Mouse (Mus musculus): ENCODE measurements around the gene Pabpc1l. TPM values are rescaled to one million over a fixed set of nuclear protein-coding genes. Genes with fewer than 3 reads are reported as not detected.

Gene Pabpc1l
- polyA plus RNA-seq (2012; rRNA removed): 0.51 and 0.97 TPM in 2 replicates

DNA sequence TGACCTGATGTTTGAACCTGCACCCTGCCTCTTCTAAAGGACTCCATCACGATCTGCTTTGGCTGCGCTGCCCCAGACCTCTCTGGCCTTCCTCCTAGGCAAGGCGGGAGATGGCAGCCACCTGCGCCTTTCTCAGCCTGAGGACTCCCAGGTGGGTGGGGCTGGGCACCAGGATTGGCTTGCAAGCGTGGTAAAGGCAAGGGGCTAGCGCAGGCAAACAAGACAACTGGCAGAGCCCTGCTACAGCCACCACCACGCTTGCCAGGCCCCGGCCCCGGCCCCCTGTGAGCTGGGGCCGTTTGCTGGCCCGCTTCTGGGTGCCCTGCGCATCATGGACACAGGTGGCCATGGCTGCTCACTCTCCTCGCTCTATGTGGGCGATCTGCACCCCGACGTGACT lies at the start of gene Pabpc1l:
Gene Pabpc1l (plus strand): TSS at position 301 of the 400 bp plus-strand sequence.
- TF ChIP-seq POLR2A (IDR thresholded peaks at IDR 0.05; ENCODE audit: control insufficient read depth, extremely low read depth, insufficient read depth, low read length, poor library complexity) (no peak), CTCF (IDR thresholded peaks at IDR 0.05; ENCODE audit: borderline replicate concordance, control insufficient read depth, extremely low read depth, insufficient read depth, low read length, poor library complexity) (no peak)
- no peak within 1 kb of the TSS for H3K27ac ChIP-seq (ENCODE audit: control insufficient read depth, insufficient read depth, low read length)
- H3K36me3 ChIP-seq (ENCODE audit: control insufficient read depth, insufficient read depth, low read length): no peaks in the 10 kb centered on the region; the same call in 1 of the 2 replicates
- H3K27me3 ChIP-seq (ENCODE audit: control insufficient read depth, insufficient read depth, low read length): no peaks in the 10 kb centered on the region
- no peaks in the 10 kb centered on the region for H3K4me1 ChIP-seq (replicated peaks; ENCODE audit: control insufficient read depth, insufficient read depth, low read length)
- WGBS: 89% methylated on average over 16 of the region's 16 CpGs
- no peak for DNase-seq
- no peak within 1 kb of the TSS for H3K4me3 ChIP-seq (ENCODE audit: control insufficient read depth, insufficient read depth, low read length)

DNA sequence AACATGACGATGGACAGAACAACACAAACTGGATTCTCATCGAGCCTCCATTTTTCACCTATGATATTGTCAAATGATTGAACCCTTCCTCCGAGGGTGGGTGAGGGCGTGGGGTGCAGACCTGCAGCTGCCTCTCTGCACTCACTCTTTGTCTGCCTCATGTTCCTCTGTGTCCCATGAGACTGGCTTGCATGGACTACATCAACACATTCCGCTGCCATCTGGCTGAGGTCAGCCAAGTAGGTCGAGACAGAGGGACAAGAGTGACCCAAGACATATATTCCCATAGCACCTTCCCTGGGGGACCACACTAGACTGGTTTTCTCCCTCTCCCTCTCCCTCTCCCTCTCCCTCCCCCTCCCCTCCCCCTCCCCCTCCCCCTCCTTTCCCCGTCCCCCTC lies 48.8 kb upstream of the Pabpc1l start:
- Histone ChIP-seq H3K4me3 (ENCODE audit: control insufficient read depth, insufficient read depth, low read length) (no peak overlapping the region), H3K4me1 (replicated peaks; ENCODE audit: control insufficient read depth, insufficient read depth, low read length) (no peaks in the 10 kb centered on the region)
- no peak for DNase-seq

DNA sequence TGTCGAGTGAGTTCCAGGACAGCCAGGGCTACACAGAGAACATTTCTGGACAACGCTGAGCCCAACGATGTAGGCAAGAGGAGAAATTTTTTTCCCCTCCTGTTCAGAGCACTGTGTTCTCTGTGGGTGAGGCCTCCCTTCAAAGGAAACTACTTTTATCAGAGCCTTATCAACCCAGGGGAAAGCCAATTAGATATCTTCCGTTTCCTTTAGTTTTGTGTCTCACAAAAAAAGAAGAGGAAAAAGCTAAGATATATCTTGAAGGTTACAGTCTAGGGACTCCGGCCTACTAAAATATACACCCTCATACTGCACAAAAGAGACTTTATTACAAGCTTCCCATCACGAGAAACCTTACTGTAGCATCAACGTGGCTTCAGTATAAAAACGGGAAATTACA lies 38.0 kb upstream of the Pabpc1l start:
- no peak for DNase-seq
- Histone ChIP-seq H3K4me3 (ENCODE audit: control insufficient read depth, insufficient read depth, low read length) (no peak overlapping the region), H3K36me3 (ENCODE audit: control insufficient read depth, insufficient read depth, low read length) (no peaks in the 10 kb centered on the region), H3K27ac (ENCODE audit: control insufficient read depth, insufficient read depth, low read length) (no peak overlapping the region), H3K4me1 (replicated peaks; ENCODE audit: control insufficient read depth, insufficient read depth, low read length) (no peaks in the 10 kb centered on the region; the same call in 1 of the 2 replicates), H3K27me3 (ENCODE audit: control insufficient read depth, insufficient read depth, low read length) (no peaks in the 10 kb centered on the region)
- 72% methylated on average over 8 of the region's 8 CpGs for WGBS
- no peak for TF ChIP-seq CTCF (IDR thresholded peaks at IDR 0.05; ENCODE audit: borderline replicate concordance, control insufficient read depth, extremely low read depth, insufficient read depth, low read length, poor library complexity)
- no peak for TF ChIP-seq POLR2A (IDR thresholded peaks at IDR 0.05; ENCODE audit: control insufficient read depth, extremely low read depth, insufficient read depth, low read length, poor library complexity)

More for the DNA sequence above, 48.8 kb upstream of the Pabpc1l start:
- TF ChIP-seq POLR2A (IDR thresholded peaks at IDR 0.05; ENCODE audit: control insufficient read depth, extremely low read depth, insufficient read depth, low read length, poor library complexity) (no peak), CTCF (IDR thresholded peaks at IDR 0.05; ENCODE audit: borderline replicate concordance, control insufficient read depth, extremely low read depth, insufficient read depth, low read length, poor library complexity) (no peak)
- Histone ChIP-seq H3K36me3 (ENCODE audit: control insufficient read depth, insufficient read depth, low read length) (no peaks in the 10 kb centered on the region), H3K27me3 (ENCODE audit: control insufficient read depth, insufficient read depth, low read length) (no peaks in the 10 kb centered on the region), H3K27ac (ENCODE audit: control insufficient read depth, insufficient read depth, low read length) (no peak overlapping the region)
- WGBS: 95% methylated on average over 6 of the region's 7 CpGs

DNA sequence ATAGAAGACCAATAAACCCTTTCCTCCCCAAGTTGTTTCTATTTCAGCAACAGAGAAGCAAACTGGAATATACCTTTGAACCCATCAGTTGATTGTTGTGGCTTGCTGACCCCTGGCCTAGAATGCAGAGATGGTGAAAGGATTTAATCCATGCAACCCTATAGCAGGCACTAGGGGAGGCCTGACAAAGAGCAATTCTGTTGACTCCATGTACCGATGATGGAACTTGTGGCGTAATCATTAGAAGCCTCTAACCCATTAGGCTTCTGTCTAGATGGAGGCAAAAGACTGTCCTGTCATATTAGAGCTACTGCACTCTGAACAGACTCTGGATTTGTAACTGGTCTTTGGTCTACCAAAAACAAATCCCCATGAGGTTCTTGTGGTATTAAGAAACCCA lies 32.4 kb upstream of the Pabpc1l start:
- WGBS: 97% methylated on average over 2 of the region's 2 CpGs
- no peaks in the 10 kb centered on the region for H3K27me3 ChIP-seq (ENCODE audit: control insufficient read depth, insufficient read depth, low read length)
- H3K4me1 ChIP-seq (replicated peaks; ENCODE audit: control insufficient read depth, insufficient read depth, low read length): peaks cover 6% of the 10 kb centered on the region
- H3K27ac ChIP-seq (ENCODE audit: control insufficient read depth, insufficient read depth, low read length): no peak overlapping the region
- H3K4me3 ChIP-seq (ENCODE audit: control insufficient read depth, insufficient read depth, low read length): no peak overlapping the region
- TF ChIP-seq POLR2A (IDR thresholded peaks at IDR 0.05; ENCODE audit: control insufficient read depth, extremely low read depth, insufficient read depth, low read length, poor library complexity) (no peak), CTCF (IDR thresholded peaks at IDR 0.05; ENCODE audit: borderline replicate concordance, control insufficient read depth, extremely low read depth, insufficient read depth, low read length, poor library complexity) (no peak)
- no peak for DNase-seq
- no peaks in the 10 kb centered on the region for H3K36me3 ChIP-seq (ENCODE audit: control insufficient read depth, insufficient read depth, low read length)

DNA sequence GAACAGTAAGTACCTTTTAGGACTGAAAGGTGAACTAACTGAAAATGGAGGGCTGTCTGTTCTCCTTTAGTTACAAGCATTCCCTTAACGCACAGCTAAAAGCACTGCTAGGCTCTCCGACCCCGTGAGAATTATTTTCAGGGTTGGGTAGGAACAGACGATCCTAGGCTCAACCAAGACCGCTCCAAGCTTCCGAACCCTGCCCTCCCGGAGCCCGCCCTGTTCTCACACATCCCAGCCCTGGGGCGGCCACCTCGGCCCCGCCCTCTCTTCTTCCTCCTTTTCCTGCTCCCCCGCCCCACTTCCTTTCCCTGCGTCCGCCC lies 30.6 kb upstream of the Pabpc1l start, which contains the start of gene Ywhab:
Gene Ywhab (plus strand): TSS at position 307 of the 323 bp plus-strand sequence.
- H3K4me3 ChIP-seq (ENCODE audit: control insufficient read depth, insufficient read depth, low read length): peak within 1 kb of the TSS; percentile 82
- under 1% methylated on average over 14 of the region's 14 CpGs for WGBS
- H3K36me3 ChIP-seq (ENCODE audit: control insufficient read depth, insufficient read depth, low read length): no peaks in the 10 kb centered on the region
- H3K4me1 ChIP-seq (replicated peaks; ENCODE audit: control insufficient read depth, insufficient read depth, low read length): peaks cover 6% of the 10 kb centered on the region
- peak within 1 kb of the TSS; percentile 59 for H3K27ac ChIP-seq (ENCODE audit: control insufficient read depth, insufficient read depth, low read length)
- TF ChIP-seq POLR2A (IDR thresholded peaks at IDR 0.05; ENCODE audit: control insufficient read depth, extremely low read depth, insufficient read depth, low read length, poor library complexity) (no peak), CTCF (IDR thresholded peaks at IDR 0.05; ENCODE audit: borderline replicate concordance, control insufficient read depth, extremely low read depth, insufficient read depth, low read length, poor library complexity) (no peak)
- DNase-seq: no peak
- H3K27me3 ChIP-seq (ENCODE audit: control insufficient read depth, insufficient read depth, low read length): no peaks in the 10 kb centered on the region

DNA sequence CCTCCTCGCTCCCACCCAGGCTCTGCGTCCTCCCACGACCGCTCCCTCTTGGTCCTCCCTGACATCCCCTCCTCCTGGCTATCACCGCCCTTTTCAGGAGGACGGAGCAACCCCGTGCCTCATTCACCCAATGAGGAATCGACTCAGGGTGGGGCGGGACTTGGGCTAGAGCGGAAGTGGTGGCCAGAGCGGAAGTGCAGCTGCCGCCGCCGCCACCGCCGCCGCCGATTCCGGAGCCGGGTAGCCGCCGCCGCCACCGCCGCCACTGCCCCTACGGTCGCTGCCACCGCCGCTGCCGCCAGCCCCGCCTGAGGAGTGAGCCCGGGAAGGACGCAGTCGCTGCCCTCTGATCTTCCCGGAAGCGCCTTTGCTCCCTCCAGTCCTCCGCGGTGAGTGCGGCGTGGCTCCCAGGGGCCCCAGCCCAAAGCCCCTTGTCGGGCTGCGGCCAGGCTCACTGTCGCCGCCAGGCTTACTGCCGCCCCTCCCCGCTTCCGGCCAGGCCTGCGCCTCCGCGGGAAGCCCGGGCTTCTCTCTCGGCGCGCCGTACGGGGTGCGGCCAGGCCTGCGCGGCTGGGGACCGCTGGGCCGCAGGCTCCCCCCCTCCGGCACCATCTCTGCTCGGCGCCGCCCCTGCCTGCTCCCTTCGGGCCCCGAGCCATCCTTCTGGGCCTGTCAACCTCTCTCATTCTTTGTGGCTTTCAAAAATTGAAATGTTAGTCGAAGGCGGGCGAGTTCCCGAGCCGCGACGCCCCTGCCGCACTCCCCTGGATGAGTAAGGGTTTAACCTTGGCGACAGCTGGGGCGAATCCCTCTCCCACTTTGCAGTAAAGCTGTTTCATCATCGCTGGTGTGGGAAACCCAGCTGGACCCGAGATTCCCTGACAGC lies 30.0 kb upstream of the Pabpc1l start:
- peak; percentile 37; the same call in 1 of the 2 replicates for TF ChIP-seq CTCF (IDR thresholded peaks at IDR 0.05; ENCODE audit: borderline replicate concordance, control insufficient read depth, extremely low read depth, insufficient read depth, low read length, poor library complexity)
- peak; percentile 68 for TF ChIP-seq POLR2A (IDR thresholded peaks at IDR 0.05; ENCODE audit: control insufficient read depth, extremely low read depth, insufficient read depth, low read length, poor library complexity)
- Histone ChIP-seq H3K27me3 (ENCODE audit: control insufficient read depth, insufficient read depth, low read length) (no peaks in the 10 kb centered on the region), H3K36me3 (ENCODE audit: control insufficient read depth, insufficient read depth, low read length) (no peaks in the 10 kb centered on the region), H3K4me3 (ENCODE audit: control insufficient read depth, insufficient read depth, low read length) (peak overlapping the region; percentile 82), H3K27ac (ENCODE audit: control insufficient read depth, insufficient read depth, low read length) (peak overlapping the region; percentile 59), H3K4me1 (replicated peaks; ENCODE audit: control insufficient read depth, insufficient read depth, low read length) (peaks cover 6% of the 10 kb centered on the region)
- WGBS: under 1% methylated on average over 75 of the region's 79 CpGs
- peak; percentile 92 for DNase-seq

Data from thymus, adult 2 months (tissue).